Mouse (Mus musculus) limb, embryonic 12.5 days (tissue): ENCODE results near the gene Ntpcr. TPM values are rescaled to one million over a fixed set of nuclear protein-coding genes. Genes with fewer than 3 reads are reported as not detected.

Experiments
- ATAC-seq: fragments of 200-750 bp; cut with Nextera tagmentation; 2 replicates; pipeline ENCODE4 v1.8.0; 2017; ENCODE audit warnings: low read depth, moderate TSS enrichment; ENCODE audit not compliant: insufficient number of reproducible peaks, insufficient read depth, low FRiP score, low TSS enrichment
- H3K27ac ChIP-seq: fragments of 300-500 bp; sonication (generic); 2 replicates; pipeline ENCODE4 v1.5.1; 2016; ENCODE audit warnings: mild to moderate bottlenecking, moderate library complexity
- H3K27me3 ChIP-seq: fragments of 300-500 bp; sonication (generic); 2 replicates; pipeline ENCODE4 v1.6.1; 2016; ENCODE audit warnings: mild to moderate bottlenecking, moderate library complexity
- H3K36me3 ChIP-seq: fragments of 300-500 bp; sonication (generic); 2 replicates; pipeline ENCODE4 v1.6.1; 2016; ENCODE audit warnings: mild to moderate bottlenecking, moderate library complexity
- H3K4me1 ChIP-seq: fragments of 300-500 bp; sonication (generic); replicated peaks from 2 replicates; pipeline ENCODE4 v1.6.1; 2016
- H3K4me2 ChIP-seq: fragments of 300-500 bp; sonication (generic); 2 replicates; pipeline ENCODE4 v1.6.1; 2016; ENCODE audit warnings: mild to moderate bottlenecking, moderate library complexity
- H3K4me3 ChIP-seq: fragments of 300-500 bp; sonication (generic); replicated peaks from 2 replicates; pipeline ENCODE4 v1.5.1; 2016; ENCODE audit warnings: mild to moderate bottlenecking
- H3K9ac ChIP-seq: fragments of 300-500 bp; sonication (generic); replicated peaks from 2 replicates; pipeline ENCODE4 v1.6.1; 2016; ENCODE audit warnings: mild to moderate bottlenecking, moderate library complexity
- H3K9me3 ChIP-seq: fragments of 300-500 bp; sonication (generic); 2 replicates; pipeline ENCODE4 v1.6.1; 2016; ENCODE audit warnings: mild to moderate bottlenecking, moderate library complexity
- WGBS: fragments of 180-500 bp; shearing (Covaris S2); methylation state at CpG from one replicate; pipeline ENCODE4 v1.1.7; 2016; 5-methylcytosine and 5-hydroxymethylcytosine counted together
- polyA plus RNA-seq: library from polyadenylated mRNA; unstranded; fragments of >200 nt; fragmentation: Nextera tagmentation; extraction: Ambion mirVana; gene quantifications from 2 replicates; pipeline ENCODE4 v1.2.1, GENCODE M21; 2016

Ntpcr gene
- polyA plus RNA-seq, 1 experiment from 2014 or later = 24.8 TPM

DNA sequence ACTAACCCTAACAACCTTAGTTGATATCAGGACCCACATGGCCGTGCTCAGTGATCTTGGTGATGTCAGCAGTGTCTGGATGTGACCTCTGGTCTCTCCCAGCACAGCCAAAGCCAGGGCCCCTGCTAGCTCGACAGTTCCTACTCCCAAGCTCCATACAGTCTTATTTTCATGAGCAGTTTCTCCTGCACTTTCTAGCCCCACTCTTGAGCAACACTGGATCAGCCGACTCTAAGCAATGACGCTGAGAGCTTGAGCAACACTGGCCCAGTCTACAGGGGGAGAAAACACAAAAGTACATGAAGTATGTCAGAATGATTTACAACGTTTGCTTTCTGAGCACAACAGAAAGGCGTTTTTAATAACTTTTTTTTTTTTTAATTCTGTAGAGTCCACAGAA is 47.0 kb downstream of the Ntpcr start:
- Histone ChIP-seq H3K9me3 (no peaks in the 10 kb centered on the region), H3K4me1 (peaks cover 8% of the 10 kb centered on the region), H3K4me2 (no peak overlapping the region), H3K4me3 (no peak overlapping the region), H3K27ac (0 out of 2 replicates have a peak overlapping the region, but pooled peaks have one; percentile 23), H3K27me3 (no peaks in the 10 kb centered on the region), H3K9ac (no peak overlapping the region), H3K36me3 (no peaks in the 10 kb centered on the region)
- WGBS = 68% methylated on average over 6 of the region's 6 CpGs
- no peak for ATAC-seq

DNA sequence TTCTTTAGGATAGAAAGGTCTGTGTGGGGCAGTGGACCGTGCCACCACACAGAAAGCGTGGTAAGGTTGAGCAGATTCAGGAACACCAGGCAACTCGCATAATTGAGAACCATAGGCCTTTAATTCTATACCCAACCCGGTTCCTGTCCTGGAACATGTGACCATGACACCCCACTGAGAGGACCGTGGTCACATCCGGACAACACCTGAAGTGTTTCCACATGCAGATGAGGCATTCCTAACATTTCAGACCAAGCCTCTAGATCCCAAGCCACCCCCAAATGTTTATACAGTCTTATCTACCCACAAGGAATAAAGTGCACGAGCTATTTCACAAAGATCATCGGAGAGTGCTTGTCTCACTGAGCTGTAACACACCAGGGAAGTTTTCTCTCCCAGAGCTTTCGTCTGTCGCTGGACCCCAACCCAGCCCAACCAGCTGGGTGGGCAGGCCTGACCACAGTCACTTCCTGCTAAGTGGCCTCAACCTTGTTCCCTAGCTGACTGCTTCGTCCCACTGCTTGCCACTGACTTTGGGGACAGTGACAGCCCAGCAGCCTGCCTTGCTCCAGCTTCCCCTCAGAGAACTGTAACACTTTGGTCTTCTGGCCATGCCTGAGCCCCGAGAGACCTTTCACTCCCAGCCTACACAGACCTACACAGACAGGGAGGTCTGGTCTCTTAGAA is 47.9 kb downstream of the Ntpcr start:
- WGBS = 66% methylated on average over 12 of the region's 12 CpGs
- Histone ChIP-seq H3K36me3 (no peaks in the 10 kb centered on the region), H3K4me1 (peaks cover 8% of the 10 kb centered on the region), H3K27me3 (no peaks in the 10 kb centered on the region), H3K9ac (no peak overlapping the region), H3K4me3 (no peak overlapping the region), H3K27ac (peak overlapping the region; percentile 46; the same call in 1 of the 2 replicates), H3K4me2 (no peak overlapping the region), H3K9me3 (no peaks in the 10 kb centered on the region)
- ATAC-seq = no peak

DNA sequence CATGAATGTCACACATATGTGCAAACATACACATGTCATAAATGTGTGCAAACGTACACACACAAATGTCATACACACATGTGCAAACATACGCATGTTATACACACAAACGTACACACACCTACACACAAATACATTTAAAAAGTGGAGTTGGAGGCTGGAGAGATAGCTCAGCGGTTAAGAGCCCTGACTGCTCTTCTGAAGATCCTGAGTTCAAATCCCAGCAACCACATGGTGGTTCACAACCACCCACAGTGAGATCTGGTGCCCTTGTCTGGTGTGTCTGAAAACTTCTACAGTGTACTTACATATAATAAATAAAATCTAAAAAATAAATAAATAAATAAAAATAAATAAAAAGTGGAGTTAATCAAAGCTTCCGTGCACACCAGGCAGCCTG is 49.2 kb downstream of the Ntpcr start:
- Histone ChIP-seq H3K36me3 (no peaks in the 10 kb centered on the region), H3K4me1 (peaks cover 8% of the 10 kb centered on the region), H3K4me2 (no peak overlapping the region), H3K27ac (no peak overlapping the region), H3K9ac (no peak overlapping the region), H3K9me3 (no peaks in the 10 kb centered on the region), H3K27me3 (no peaks in the 10 kb centered on the region), H3K4me3 (no peak overlapping the region)
- ATAC-seq = no peak
- WGBS = 90% methylated on average over 5 of the region's 5 CpGs

DNA sequence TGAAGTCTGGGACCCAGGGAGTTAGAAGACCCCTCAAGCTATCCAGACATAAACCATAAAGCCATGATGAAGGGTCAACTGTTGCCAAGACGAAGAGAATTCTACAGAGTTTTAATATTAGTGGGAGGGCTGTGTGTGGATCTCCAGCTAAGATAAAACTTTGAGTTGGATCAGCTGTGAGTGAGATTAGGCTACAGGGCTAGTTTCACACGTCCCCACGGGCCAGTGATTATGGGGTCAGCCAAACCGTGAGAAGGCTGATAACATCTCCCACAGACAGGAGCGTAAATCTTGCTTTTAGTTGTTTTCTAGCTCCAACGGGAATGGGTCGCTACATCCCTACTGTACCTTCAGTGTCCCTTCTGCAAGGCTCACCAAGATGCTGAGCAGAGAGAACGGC is 49.9 kb downstream of the Ntpcr start:
- H3K4me1 ChIP-seq = peaks cover 8% of the 10 kb centered on the region
- ATAC-seq = no peak
- H3K4me2 ChIP-seq = no peak overlapping the region
- no peak overlapping the region for H3K9ac ChIP-seq
- no peaks in the 10 kb centered on the region for H3K9me3 ChIP-seq
- 50% methylated on average over 8 of the region's 8 CpGs for WGBS
- no peaks in the 10 kb centered on the region for H3K27me3 ChIP-seq
- no peak overlapping the region for H3K4me3 ChIP-seq
- no peaks in the 10 kb centered on the region for H3K36me3 ChIP-seq
- H3K27ac ChIP-seq = no peak overlapping the region

DNA sequence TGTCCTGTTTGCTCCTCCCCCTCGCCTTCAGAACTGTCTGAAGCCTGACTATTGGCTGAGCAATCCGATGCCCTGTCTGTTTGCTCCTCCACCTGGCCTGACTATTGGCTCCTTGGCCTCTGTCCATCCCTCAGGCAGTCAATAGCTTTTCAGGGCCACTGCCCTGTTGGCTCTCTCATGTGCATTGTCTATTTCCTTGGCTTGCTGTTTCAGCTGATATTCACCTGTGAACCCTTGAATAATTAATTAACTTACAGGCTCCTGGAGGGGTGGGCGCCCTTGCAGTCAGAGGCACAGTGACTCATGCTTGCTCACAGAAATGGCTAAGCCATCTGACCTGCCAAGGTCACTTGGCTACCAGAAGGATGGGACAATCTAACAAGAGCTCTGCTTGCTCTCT is 52.4 kb downstream of the Ntpcr start:
- H3K4me1 ChIP-seq = peaks cover 8% of the 10 kb centered on the region
- H3K9me3 ChIP-seq = no peaks in the 10 kb centered on the region
- WGBS = 63% methylated on average over 3 of the region's 3 CpGs
- no peak overlapping the region for H3K4me2 ChIP-seq
- no peak overlapping the region for H3K9ac ChIP-seq
- no peak for ATAC-seq
- no peak overlapping the region for H3K27ac ChIP-seq
- no peaks in the 10 kb centered on the region for H3K36me3 ChIP-seq
- no peak overlapping the region for H3K4me3 ChIP-seq
- H3K27me3 ChIP-seq = no peaks in the 10 kb centered on the region

DNA sequence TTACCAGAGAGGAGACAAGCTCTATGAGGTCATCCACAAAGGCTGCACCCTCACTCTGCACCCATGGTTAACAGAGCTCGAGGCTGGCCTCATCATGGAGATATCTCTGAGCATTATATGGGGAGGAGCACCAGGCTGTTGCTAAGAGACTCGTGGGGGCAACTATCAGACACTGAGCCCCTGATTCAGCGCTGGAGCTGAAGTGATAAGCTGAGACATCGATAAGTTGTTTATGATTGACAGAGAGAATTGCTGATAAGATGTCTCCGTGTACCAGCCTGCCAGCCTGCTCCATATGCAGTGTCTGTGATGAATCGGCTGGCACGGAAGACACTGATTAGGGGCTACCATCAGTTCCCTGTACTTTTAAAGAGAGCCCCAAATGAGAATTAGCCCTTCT is 57.1 kb downstream of the Ntpcr start:
- WGBS = 86% methylated on average over 7 of the region's 7 CpGs
- Histone ChIP-seq H3K4me1 (peaks cover 8% of the 10 kb centered on the region; the same call in 1 of the 2 replicates), H3K36me3 (no peaks in the 10 kb centered on the region), H3K27ac (no peak overlapping the region), H3K27me3 (no peaks in the 10 kb centered on the region), H3K9ac (no peak overlapping the region), H3K4me2 (no peak overlapping the region), H3K4me3 (no peak overlapping the region), H3K9me3 (no peaks in the 10 kb centered on the region)
- ATAC-seq = no peak

DNA sequence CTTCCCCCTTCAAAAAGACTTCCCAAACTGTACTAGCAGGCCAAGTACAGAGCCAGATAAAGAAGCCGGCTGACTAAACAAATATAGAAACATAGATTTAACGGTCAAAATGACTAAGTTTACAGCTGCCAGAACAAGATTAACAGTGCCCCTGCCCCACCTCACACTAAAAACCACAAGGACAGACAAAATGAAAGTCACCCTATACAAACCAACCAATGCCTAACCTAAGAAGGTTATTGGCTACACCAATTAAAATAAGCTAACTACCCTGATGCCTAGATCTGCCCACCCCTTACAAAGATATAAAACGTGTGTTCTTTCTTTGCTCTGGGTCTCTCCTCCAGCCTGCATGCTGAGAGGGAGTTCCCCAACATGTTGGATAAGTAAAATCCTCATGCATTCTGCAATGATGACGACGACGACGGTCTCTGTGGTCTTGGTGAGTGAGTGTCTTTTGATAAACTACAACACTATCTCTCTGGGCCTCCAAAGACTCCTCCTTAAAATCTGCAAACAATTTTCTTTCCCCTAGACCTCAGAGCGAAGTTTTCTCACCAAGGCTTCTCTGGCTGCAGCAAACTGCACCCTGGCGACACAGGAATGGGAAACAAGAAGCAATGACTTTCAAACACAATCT is 63.2 kb downstream of the Ntpcr start:
- ATAC-seq = no peak
- H3K27me3 ChIP-seq = no peaks in the 10 kb centered on the region

DNA sequence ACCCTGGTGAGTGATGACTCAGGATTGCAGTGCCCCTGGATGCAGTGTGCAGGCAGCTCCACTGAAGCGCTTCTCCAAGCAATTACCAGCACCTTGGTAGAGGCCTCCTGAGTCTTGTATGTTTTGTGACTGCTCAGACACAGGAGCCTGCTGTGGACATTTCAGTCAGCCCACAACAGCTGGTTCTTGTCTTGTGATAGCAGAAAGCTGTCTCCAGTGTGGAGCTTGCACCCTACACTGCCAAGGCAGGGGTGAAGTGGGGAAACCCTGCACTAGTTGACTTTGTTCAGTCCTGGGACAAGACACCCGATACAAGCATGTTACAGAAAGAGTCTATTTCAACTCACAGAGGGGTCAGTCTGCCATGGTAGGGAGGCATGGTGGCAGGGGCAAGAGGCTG is 65.6 kb downstream of the Ntpcr start:
- Histone ChIP-seq H3K27ac (no peak overlapping the region), H3K27me3 (no peaks in the 10 kb centered on the region), H3K4me3 (no peak overlapping the region), H3K4me2 (no peak overlapping the region), H3K9ac (no peak overlapping the region), H3K36me3 (no peaks in the 10 kb centered on the region), H3K9me3 (no peaks in the 10 kb centered on the region), H3K4me1 (peaks cover 18% of the 10 kb centered on the region; the same call in 1 of the 2 replicates)
- WGBS = 87% methylated on average over 2 of the region's 2 CpGs
- ATAC-seq = no peak

More for the DNA sequence above, 63.2 kb downstream of the Ntpcr start:
- Histone ChIP-seq H3K9ac (no peak overlapping the region), H3K4me1 (peaks cover 18% of the 10 kb centered on the region; the same call in 1 of the 2 replicates), H3K4me2 (no peak overlapping the region), H3K27ac (no peak overlapping the region), H3K36me3 (no peaks in the 10 kb centered on the region), H3K9me3 (no peaks in the 10 kb centered on the region), H3K4me3 (no peak overlapping the region)
- 76% methylated on average over 9 of the region's 9 CpGs for WGBS

DNA sequence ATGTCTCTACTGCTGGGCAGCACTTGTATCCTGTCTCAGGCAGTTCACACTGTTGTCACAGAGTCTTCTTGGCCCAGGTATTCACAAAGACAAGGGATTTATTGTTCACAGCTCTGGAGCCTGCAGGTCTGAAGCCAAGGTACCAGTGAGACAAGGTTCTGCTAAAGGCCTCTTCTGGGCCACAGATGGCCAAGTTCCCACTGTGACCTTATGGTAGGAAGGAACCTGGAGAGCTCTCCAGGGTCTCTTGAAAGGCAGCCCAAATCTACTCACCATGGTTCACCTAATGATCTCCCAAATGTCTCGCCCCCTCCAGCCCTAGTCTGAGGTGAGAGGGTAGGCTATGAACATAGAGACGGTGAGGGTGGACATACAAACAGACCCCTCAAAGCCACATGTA is 67.2 kb downstream of the Ntpcr start:
- H3K4me1 ChIP-seq = peaks cover 10% of the 10 kb centered on the region; the same call in 1 of the 2 replicates
- no peaks in the 10 kb centered on the region for H3K9me3 ChIP-seq
- H3K27ac ChIP-seq = no peak overlapping the region
- H3K4me3 ChIP-seq = no peak overlapping the region
- no peak overlapping the region for H3K9ac ChIP-seq
- H3K27me3 ChIP-seq = no peaks in the 10 kb centered on the region
- no peak for ATAC-seq
- H3K4me2 ChIP-seq = no peak overlapping the region
- 93% methylated on average over 2 of the region's 2 CpGs for WGBS
- no peaks in the 10 kb centered on the region for H3K36me3 ChIP-seq

Other genes starting within 250 kb of the Ntpcr start
- gene Sipa1l2, start 160.2 kb upstream of the Ntpcr start, polyA plus RNA-seq = 18.6 and 20.2 TPM in 2 replicates
- 8.2 TPM in 2 replicates for gene Map10, start 60.1 kb upstream of the Ntpcr start, polyA plus RNA-seq
- gene Pcnx2, start 168.4 kb downstream of the Ntpcr start, polyA plus RNA-seq = 0.19 TPM in 1 of 2 replicates, not detected in the other
- 0.06 TPM in 1 of 2 replicates, not detected in the other for gene Map3k21, start 180.5 kb downstream of the Ntpcr start, polyA plus RNA-seq